Mouse (Mus musculus) stomach, embryonic 16.5 days (tissue): ENCODE results near the gene Hspa4. TPM values are rescaled to one million over a fixed set of nuclear protein-coding genes. Genes with fewer than 3 reads are reported as not detected.
"Not testable (repeated sequence)": the region's sequence is repeated elsewhere in the genome, so short reads cannot be mapped to it uniquely, and the experiment has no call there.

Source experiments
- ATAC-seq: fragments of 200-750 bp; cut with Nextera tagmentation; 2 replicates; pipeline ENCODE4 v1.8.0; 2017; ENCODE audit warnings: moderate number of reproducible peaks, moderate TSS enrichment; ENCODE audit not compliant: insufficient read depth, low FRiP score
- H3K27ac ChIP-seq: fragments of 300-500 bp; sonication (generic); 2 replicates; pipeline ENCODE4 v1.5.1; 2014; ENCODE audit warnings: low read length
- H3K27me3 ChIP-seq: fragments of 300-500 bp; sonication (generic); 2 replicates; pipeline ENCODE4 v1.6.1; 2014; ENCODE audit warnings: low read length, control low read depth, mixed read lengths; ENCODE audit not compliant: control insufficient read depth, insufficient read depth
- H3K36me3 ChIP-seq: fragments of 300-500 bp; sonication (generic); 2 replicates; pipeline ENCODE4 v1.6.1; 2014; ENCODE audit warnings: low read length; ENCODE audit not compliant: control insufficient read depth, insufficient read depth
- H3K4me1 ChIP-seq: fragments of 300-500 bp; sonication (generic); 2 replicates; pipeline ENCODE4 v1.6.1; 2014; ENCODE audit warnings: low read length, control low read depth, mixed read lengths; ENCODE audit not compliant: control insufficient read depth, insufficient read depth
- H3K4me2 ChIP-seq: fragments of 300-500 bp; sonication (generic); 2 replicates; pipeline ENCODE4 v1.6.1; 2014; ENCODE audit warnings: low read depth, low read length, mixed read lengths
- H3K4me3 ChIP-seq: fragments of 300-500 bp; sonication (generic); replicated peaks from 2 replicates; pipeline ENCODE4 v1.5.1; 2014; ENCODE audit warnings: mild to moderate bottlenecking, low read length
- H3K9ac ChIP-seq: fragments of 300-500 bp; sonication (generic); 2 replicates; pipeline ENCODE4 v1.6.1; 2014; ENCODE audit warnings: low read length
- H3K9me3 ChIP-seq: fragments of 300-500 bp; sonication (generic); replicated peaks from 2 replicates; pipeline ENCODE4 v1.6.1; 2016; ENCODE audit warnings: low read length, control low read depth; ENCODE audit not compliant: control insufficient read depth
- WGBS: fragments of 180-500 bp; shearing (Covaris S2); extraction: QIAGEN DNeasy Blood & Tissue Kit; methylation state at CpG from one replicate; pipeline ENCODE4 v1.1.7; 2014; 5-methylcytosine and 5-hydroxymethylcytosine counted together
- polyA plus RNA-seq: library from polyadenylated mRNA; unstranded; fragments of >200 nt; fragmentation: Nextera tagmentation; extraction: Ambion mirVana; gene quantifications from 2 replicates; pipeline ENCODE4 v1.2.1, GENCODE M21; 2015

Hspa4 gene
- polyA plus RNA-seq, 1 experiment from 2014 or later = 67.9 TPM

GRCm38 (mm10) chr11:53332076-53332680 lies 31.9 kb upstream of the Hspa4 start:
- no peak overlapping the region for H3K4me3 ChIP-seq
- no peaks in the 10 kb centered on the region for H3K4me1 ChIP-seq
- H3K9me3 ChIP-seq = no peaks in the 10 kb centered on the region
- ATAC-seq = no peak
- H3K4me2 ChIP-seq = no peak overlapping the region
- WGBS = 86% methylated on average over 14 of the region's 14 CpGs
- H3K9ac ChIP-seq = no peak overlapping the region
- no peak overlapping the region for H3K27ac ChIP-seq
- no peaks in the 10 kb centered on the region for H3K27me3 ChIP-seq
- H3K36me3 ChIP-seq = peaks cover 7% of the 10 kb centered on the region; the same call in 1 of the 2 replicates

DNA sequence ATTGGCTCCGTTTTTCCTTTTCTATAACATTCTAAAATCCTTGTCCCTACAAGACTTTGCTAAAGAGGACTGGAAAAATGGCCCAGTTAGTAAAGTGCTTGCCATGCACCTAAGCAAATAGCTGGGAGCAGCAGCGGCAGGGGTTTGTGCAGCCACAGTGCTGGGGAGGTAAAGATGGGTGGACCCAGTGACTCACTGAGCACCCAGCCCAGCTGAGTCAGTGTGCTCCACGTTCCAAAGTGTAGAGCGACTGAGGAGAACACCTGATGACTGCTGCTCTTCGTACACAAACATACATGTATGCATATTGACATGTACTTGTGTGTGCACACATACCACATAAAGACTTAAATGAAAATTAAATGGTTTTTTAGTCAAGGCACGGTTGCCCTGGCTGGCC lies 30.9 kb upstream of the Hspa4 start:
- peak; percentile 60; the same call in 1 of the 2 replicates for ATAC-seq
- H3K27me3 ChIP-seq = no peaks in the 10 kb centered on the region
- no peaks in the 10 kb centered on the region for H3K9me3 ChIP-seq
- 83% methylated on average over 6 of the region's 6 CpGs for WGBS
- H3K4me1 ChIP-seq = no peaks in the 10 kb centered on the region
- H3K9ac ChIP-seq = no peak overlapping the region
- H3K27ac ChIP-seq = 0 out of 2 replicates have a peak overlapping the region, but pooled peaks have one; percentile 1
- peaks cover 7% of the 10 kb centered on the region; the same call in 1 of the 2 replicates for H3K36me3 ChIP-seq
- H3K4me2 ChIP-seq = no peak overlapping the region
- no peak overlapping the region for H3K4me3 ChIP-seq

DNA sequence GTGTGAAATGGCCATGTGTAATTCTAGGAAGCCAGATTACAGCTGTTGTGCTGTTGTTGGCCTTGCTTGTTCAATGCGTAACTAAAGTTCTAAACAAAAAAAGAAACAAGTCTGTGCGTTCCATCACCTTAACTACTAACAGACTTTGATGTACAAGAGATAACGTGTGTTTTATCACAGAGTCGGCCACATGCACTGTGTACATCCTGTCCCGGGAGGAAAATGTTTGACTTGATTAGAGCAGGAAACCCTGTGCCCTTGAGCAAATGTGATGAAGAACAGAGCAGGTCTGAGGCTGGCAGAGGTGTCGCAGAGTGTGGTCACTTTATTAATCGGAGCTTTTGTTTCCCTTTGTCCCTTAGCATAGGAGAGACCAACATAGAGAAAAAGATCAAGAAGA lies 30.1 kb upstream of the Hspa4 start:
- no peak overlapping the region for H3K9ac ChIP-seq
- 68% methylated on average over 7 of the region's 7 CpGs for WGBS
- H3K36me3 ChIP-seq = peaks cover 7% of the 10 kb centered on the region; the same call in 1 of the 2 replicates

DNA sequence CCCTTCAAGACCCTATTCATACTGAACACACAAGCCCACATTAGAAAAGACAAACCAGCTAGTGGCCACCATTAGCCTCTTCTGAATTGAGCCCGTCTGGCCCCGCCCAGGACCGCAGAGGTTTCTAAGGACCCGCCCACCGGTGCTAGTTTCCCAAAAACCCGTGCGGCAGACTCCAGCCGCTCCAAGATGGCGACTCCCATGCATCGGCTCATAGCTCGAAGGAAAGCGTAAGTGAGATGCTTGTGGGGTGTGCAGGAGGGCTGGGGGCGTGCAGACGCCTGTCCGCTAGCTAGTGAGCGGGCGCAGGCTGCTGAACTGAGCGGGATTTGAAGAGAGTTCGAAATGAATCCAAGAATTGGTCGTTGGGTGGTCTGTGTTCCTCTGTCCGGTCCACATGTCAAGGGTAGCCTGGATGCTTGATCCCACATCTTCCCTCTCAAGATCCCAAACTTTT lies 24.3 kb upstream of the Hspa4 start, which contains the start of gene Zcchc10:
TSS of gene Zcchc10 (plus strand) at position 168 of the 457 bp plus-strand sequence.
- Histone ChIP-seq H3K9me3 (no peaks in the 10 kb centered on the region), H3K36me3 (peaks cover 5% of the 10 kb centered on the region; the same call in 1 of the 2 replicates), H3K27me3 (no peaks in the 10 kb centered on the region), H3K9ac (peak within 1 kb of the TSS; percentile 85), H3K4me3 (peak within 1 kb of the TSS; percentile 79), H3K4me2 (peak within 1 kb of the TSS; percentile 85), H3K27ac (peak within 1 kb of the TSS; percentile 56), H3K4me1 (peaks cover 7% of the 10 kb centered on the region)
- WGBS = under 1% methylated on average over 21 of the region's 21 CpGs
- ATAC-seq = peak; percentile 97

More for the DNA sequence above, 30.1 kb upstream of the Hspa4 start:
- Histone ChIP-seq H3K9me3 (no peaks in the 10 kb centered on the region), H3K4me3 (no peak overlapping the region), H3K27me3 (no peaks in the 10 kb centered on the region), H3K27ac (no peak overlapping the region), H3K4me2 (no peak overlapping the region), H3K4me1 (peaks cover 4% of the 10 kb centered on the region)
- ATAC-seq = no peak

- not testable (repeated sequence) for H3K27ac ChIP-seq, H3K4me2 ChIP-seq, H3K9ac ChIP-seq, H3K4me1 ChIP-seq, ATAC-seq, H3K9me3 ChIP-seq, H3K4me3 ChIP-seq, H3K27me3 ChIP-seq, H3K36me3 ChIP-seq
- WGBS = 90% methylated on average over 13 of the region's 13 CpGs
Measured at GRCm38 (mm10) chr11:53319867-53320266, 19.6 kb upstream of the Hspa4 start.

GRCm38 (mm10) chr11:53318568-53318967 lies 18.3 kb upstream of the Hspa4 start:
- not testable (repeated sequence) for H3K4me2 ChIP-seq, H3K4me1 ChIP-seq, H3K27ac ChIP-seq, H3K4me3 ChIP-seq, H3K9me3 ChIP-seq, ATAC-seq, H3K9ac ChIP-seq, H3K36me3 ChIP-seq, H3K27me3 ChIP-seq
- WGBS = 94% methylated on average over 3 of the region's 3 CpGs

- no peak for ATAC-seq
- no peaks in the 10 kb centered on the region for H3K27me3 ChIP-seq
- 74% methylated on average over 7 of the region's 7 CpGs for WGBS
- H3K27ac ChIP-seq = no peak overlapping the region
- no peak overlapping the region for H3K4me3 ChIP-seq
- H3K36me3 ChIP-seq = no peaks in the 10 kb centered on the region
- peaks cover 4% of the 10 kb centered on the region; the same call in 1 of the 2 replicates for H3K4me1 ChIP-seq
- H3K9me3 ChIP-seq = no peaks in the 10 kb centered on the region
- H3K4me2 ChIP-seq = no peak overlapping the region
- no peak overlapping the region for H3K9ac ChIP-seq
Measured at GRCm38 (mm10) chr11:53318041-53318440, 17.8 kb upstream of the Hspa4 start.

- Histone ChIP-seq H3K9ac (no peak overlapping the region), H3K4me1 (peaks cover 4% of the 10 kb centered on the region; the same call in 1 of the 2 replicates), H3K27ac (no peak overlapping the region), H3K9me3 (no peaks in the 10 kb centered on the region), H3K27me3 (no peaks in the 10 kb centered on the region), H3K36me3 (no peaks in the 10 kb centered on the region), H3K4me2 (no peak overlapping the region), H3K4me3 (no peak overlapping the region)
- 53% methylated on average over 6 of the region's 6 CpGs for WGBS
- ATAC-seq = no peak
Measured at GRCm38 (mm10) chr11:53316996-53317395, 16.7 kb upstream of the Hspa4 start.

- H3K9ac ChIP-seq = no peak overlapping the region
- no peaks in the 10 kb centered on the region for H3K9me3 ChIP-seq
- no peaks in the 10 kb centered on the region for H3K36me3 ChIP-seq
- no peak overlapping the region for H3K4me2 ChIP-seq
- peaks cover 10% of the 10 kb centered on the region for H3K4me1 ChIP-seq
- peak overlapping the region; percentile 49; the same call in 1 of the 2 replicates for H3K27ac ChIP-seq
- H3K4me3 ChIP-seq = no peak overlapping the region
- peak; percentile 66; the same call in 1 of the 2 replicates for ATAC-seq
- WGBS = 5% methylated on average over 1 of the region's 1 CpGs
- H3K27me3 ChIP-seq = no peaks in the 10 kb centered on the region
Measured at GRCm38 (mm10) chr11:53314770-53315173, 14.5 kb upstream of the Hspa4 start.
